Mouse (Mus musculus): ENCODE data around the gene Gps2. TPM values are rescaled to one million over a fixed set of nuclear protein-coding genes. Genes with fewer than 3 reads are reported as not detected.
A peak's percentile ranks its signal among the peaks of the same experiment; 100 is the strongest.
"Not testable (repeated sequence)": the region's sequence is repeated elsewhere in the genome, so short reads cannot be mapped to it uniquely, and the experiment has no call there.

The Gps2 gene
- total RNA-seq, 2 experiments from 2014 or later = 106 to 190 TPM

- ATAC-seq (replicated peaks; ENCODE audit: low FRiP score, low TSS enrichment, poor library complexity, severe bottlenecking) = peak; percentile 11; the same call in 1 of the 2 replicates
Measured at GRCm38 (mm10) chr11:69914372-69914764, 680 bp downstream of the Gps2 start.

- no peak for ATAC-seq (replicated peaks; ENCODE audit: low FRiP score, low TSS enrichment, poor library complexity, severe bottlenecking)
Measured at GRCm38 (mm10) chr11:69914917-69915430, 1.3 kb downstream of the Gps2 start.

- peak; percentile 62 for ATAC-seq (replicated peaks; ENCODE audit: low FRiP score, low TSS enrichment, poor library complexity, severe bottlenecking)
Measured at GRCm38 (mm10) chr11:69915667-69916627, 2.3 kb downstream of the Gps2 start.

- not testable (repeated sequence) for ATAC-seq (replicated peaks; ENCODE audit: low FRiP score, low TSS enrichment, poor library complexity, severe bottlenecking)
Measured at GRCm38 (mm10) chr11:69916652-69917378, 3.1 kb downstream of the Gps2 start.

- no peak for ATAC-seq (replicated peaks; ENCODE audit: low FRiP score, low TSS enrichment, poor library complexity, severe bottlenecking)
Measured at GRCm38 (mm10) chr11:69917379-69917948, 3.8 kb downstream of the Gps2 start.

GRCm38 (mm10) chr11:69918118-69918517, 4.4 kb downstream of the Gps2 start:
- no peak for ATAC-seq (replicated peaks; ENCODE audit: low FRiP score, low TSS enrichment, poor library complexity, severe bottlenecking)

GRCm38 (mm10) chr11:69919053-69919452, 5.4 kb downstream of the Gps2 start:
- ATAC-seq (replicated peaks; ENCODE audit: low FRiP score, low TSS enrichment, poor library complexity, severe bottlenecking) = no peak

- ATAC-seq (replicated peaks; ENCODE audit: low FRiP score, low TSS enrichment, poor library complexity, severe bottlenecking) = peak; percentile 43
Measured at GRCm38 (mm10) chr11:69919661-69920265, 6.1 kb downstream of the Gps2 start.

GRCm38 (mm10) chr11:69920266-69921031, 6.8 kb downstream of the Gps2 start:
- ATAC-seq (replicated peaks; ENCODE audit: low FRiP score, low TSS enrichment, poor library complexity, severe bottlenecking) = no peak

GRCm38 (mm10) chr11:69921114-69922011, 7.7 kb downstream of the Gps2 start, which contains the start of gene Eif5a:
Gene Eif5a, minus strand, starts transcription at chr11:69921958.
- peak; percentile 80 for ATAC-seq (replicated peaks; ENCODE audit: low FRiP score, low TSS enrichment, poor library complexity, severe bottlenecking)

GRCm38 (mm10) chr11:69922012-69922756, 8.5 kb downstream of the Gps2 start:
- no peak for ATAC-seq (replicated peaks; ENCODE audit: low FRiP score, low TSS enrichment, poor library complexity, severe bottlenecking)

GRCm38 (mm10) chr11:69922796-69923195, 9.1 kb downstream of the Gps2 start:
- no peak for ATAC-seq (replicated peaks; ENCODE audit: low FRiP score, low TSS enrichment, poor library complexity, severe bottlenecking)

GRCm38 (mm10) chr11:69927501-69927900, 13.8 kb downstream of the Gps2 start:
- no peak for ATAC-seq (replicated peaks; ENCODE audit: low FRiP score, low TSS enrichment, poor library complexity, severe bottlenecking)

GRCm38 (mm10) chr11:69929712-69930111, 16.0 kb downstream of the Gps2 start:
- no peak for ATAC-seq (replicated peaks; ENCODE audit: low FRiP score, low TSS enrichment, poor library complexity, severe bottlenecking)

- not testable (repeated sequence) for ATAC-seq (replicated peaks; ENCODE audit: low FRiP score, low TSS enrichment, poor library complexity, severe bottlenecking)
Measured at GRCm38 (mm10) chr11:69930176-69930575, 16.5 kb downstream of the Gps2 start.

- no peak for ATAC-seq (replicated peaks; ENCODE audit: low FRiP score, low TSS enrichment, poor library complexity, severe bottlenecking)
Measured at GRCm38 (mm10) chr11:69930967-69931537, 17.4 kb downstream of the Gps2 start.

- ATAC-seq (replicated peaks; ENCODE audit: low FRiP score, low TSS enrichment, poor library complexity, severe bottlenecking) = no peak
Measured at GRCm38 (mm10) chr11:69931769-69932168, 18.1 kb downstream of the Gps2 start.

Data from megakaryocyte-erythroid progenitor cell, adult 5-6 weeks (primary cell).